Mouse (Mus musculus) thymus, postnatal 25 days (tissue): ENCODE measurements around the gene Padi4.

Experiments
- DNase-seq: peaks from one replicate; pipeline ENCODE4 v3.0.0; 2022

Padi4 gene

GRCm38 (mm10) chr4:140701049-140701715 lies 72.9 kb downstream of the Padi4 start:
- peak; percentile 85 for DNase-seq

- DNase-seq = peak; percentile 35
Measured at GRCm38 (mm10) chr4:140700269-140701018, 73.6 kb downstream of the Padi4 start, which contains the start of gene Rcc2. Gene Rcc2 (plus strand): TSS chr4:140700541.

- peak; percentile 64 for DNase-seq
Measured at GRCm38 (mm10) chr4:140699441-140700127, 74.5 kb downstream of the Padi4 start.
